Mouse (Mus musculus) E14TG2a.4 (cell line): Measurements from ENCODE around the gene Cxcr6.

Experiments used
- H3K27me3 ChIP-seq: 2 replicates; pipeline ENCODE4 v1.6.1; 2014; ENCODE audit warnings: low read length, control low read depth; ENCODE audit not compliant: insufficient read depth
- H3K36me3 ChIP-seq: 2 replicates; pipeline ENCODE4 v1.6.1; 2014; ENCODE audit warnings: low read length, control low read depth; ENCODE audit not compliant: insufficient read depth
- H3K4me1 ChIP-seq: replicated peaks from 2 replicates; pipeline ENCODE4 v1.6.1; 2014; ENCODE audit warnings: low read depth, low read length, control low read depth
- H3K4me3 ChIP-seq: replicated peaks from 2 replicates; pipeline ENCODE4 v1.5.1; 2014; ENCODE audit warnings: mild to moderate bottlenecking, low read length
- H3K9me3 ChIP-seq: 2 replicates; pipeline ENCODE4 v1.6.1; 2014; ENCODE audit warnings: low read length, control low read depth
- CTCF ChIP-seq: conservative IDR thresholded peaks from 2 replicates; pipeline ENCODE4 v1.5.1; 2014; ENCODE audit warnings: low read length
- NANOG ChIP-seq: IDR thresholded peaks from 2 replicates; pipeline ENCODE4 v1.6.1; 2014; ENCODE audit warnings: borderline replicate concordance, low read length, mixed read lengths
- POU5F1 ChIP-seq: IDR thresholded peaks from 2 replicates; pipeline ENCODE4 v1.6.1; 2014; ENCODE audit warnings: low read length, borderline replicate concordance

Gene Cxcr6

GRCm38 (mm10) chr9:123806267-123806666, at the start of gene Cxcr6:
TSS of gene Cxcr6 (plus strand) at chr9:123806475.
- TF ChIP-seq CTCF (no peak), NANOG (no peak), POU5F1 (no peak)
- Histone ChIP-seq H3K9me3 (no peaks in the 10 kb centered on the region), H3K4me1 (no peaks in the 10 kb centered on the region), H3K4me3 (no peak within 1 kb of the TSS), H3K27me3 (no peaks in the 10 kb centered on the region), H3K36me3 (peaks cover 21% of the 10 kb centered on the region)

GRCm38 (mm10) chr9:123756752-123757151, 49.5 kb upstream of the Cxcr6 start:
- no peak overlapping the region for H3K4me3 ChIP-seq
- no peaks in the 10 kb centered on the region for H3K4me1 ChIP-seq
- H3K27me3 ChIP-seq, result no peaks in the 10 kb centered on the region
- TF ChIP-seq NANOG, result no peak
- TF ChIP-seq CTCF, result no peak
- no peaks in the 10 kb centered on the region for H3K36me3 ChIP-seq
- H3K9me3 ChIP-seq, result no peaks in the 10 kb centered on the region

- no peak overlapping the region for H3K4me3 ChIP-seq
- H3K9me3 ChIP-seq, result no peaks in the 10 kb centered on the region
- no peaks in the 10 kb centered on the region for H3K27me3 ChIP-seq
- H3K36me3 ChIP-seq, result no peaks in the 10 kb centered on the region
- TF ChIP-seq POU5F1 (no peak), CTCF (no peak), NANOG (no peak)
- H3K4me1 ChIP-seq, result no peaks in the 10 kb centered on the region
These were observed 48.9 kb upstream of the Cxcr6 start for GRCm38 (mm10) chr9:123757326-123757725.

- no peak for TF ChIP-seq POU5F1
- TF ChIP-seq NANOG, result no peak
- no peak for TF ChIP-seq CTCF
- Histone ChIP-seq H3K36me3 (no peaks in the 10 kb centered on the region), H3K9me3 (no peaks in the 10 kb centered on the region)
These were observed 48.1 kb upstream of the Cxcr6 start for GRCm38 (mm10) chr9:123758156-123758555.

GRCm38 (mm10) chr9:123758645-123759044, 47.6 kb upstream of the Cxcr6 start:
- no peaks in the 10 kb centered on the region for H3K27me3 ChIP-seq
- H3K4me1 ChIP-seq, result no peaks in the 10 kb centered on the region
- no peak for TF ChIP-seq NANOG
- no peak for TF ChIP-seq POU5F1
- no peak for TF ChIP-seq CTCF
- H3K9me3 ChIP-seq, result no peaks in the 10 kb centered on the region
- H3K36me3 ChIP-seq, result no peaks in the 10 kb centered on the region
- H3K4me3 ChIP-seq, result no peak overlapping the region

More at GRCm38 (mm10) chr9:123758156-123758555, 48.1 kb upstream of the Cxcr6 start:
- H3K4me1 ChIP-seq, result no peaks in the 10 kb centered on the region
- no peaks in the 10 kb centered on the region for H3K27me3 ChIP-seq
- H3K4me3 ChIP-seq, result no peak overlapping the region

- TF ChIP-seq POU5F1, result no peak
- no peak overlapping the region for H3K4me3 ChIP-seq
These were observed 45.5 kb upstream of the Cxcr6 start for GRCm38 (mm10) chr9:123760806-123761205.

GRCm38 (mm10) chr9:123762886-123763285, 43.4 kb upstream of the Cxcr6 start:
- no peaks in the 10 kb centered on the region; the same call in 1 of the 2 replicates for H3K27me3 ChIP-seq
- no peak overlapping the region for H3K4me3 ChIP-seq
- no peaks in the 10 kb centered on the region for H3K4me1 ChIP-seq
- TF ChIP-seq CTCF (no peak), POU5F1 (no peak), NANOG (no peak)
- no peaks in the 10 kb centered on the region for H3K9me3 ChIP-seq
- H3K36me3 ChIP-seq, result no peaks in the 10 kb centered on the region

More at GRCm38 (mm10) chr9:123760806-123761205, 45.5 kb upstream of the Cxcr6 start:
- no peaks in the 10 kb centered on the region for H3K4me1 ChIP-seq
- no peaks in the 10 kb centered on the region for H3K9me3 ChIP-seq
- H3K36me3 ChIP-seq, result no peaks in the 10 kb centered on the region
- no peaks in the 10 kb centered on the region; the same call in 1 of the 2 replicates for H3K27me3 ChIP-seq

- Histone ChIP-seq H3K36me3 (no peaks in the 10 kb centered on the region), H3K27me3 (no peaks in the 10 kb centered on the region; the same call in 1 of the 2 replicates), H3K9me3 (no peaks in the 10 kb centered on the region), H3K4me3 (no peak overlapping the region), H3K4me1 (no peaks in the 10 kb centered on the region)
- TF ChIP-seq NANOG (no peak), CTCF (no peak), POU5F1 (no peak)
These were observed 42.5 kb upstream of the Cxcr6 start for GRCm38 (mm10) chr9:123763771-123764170.

- TF ChIP-seq POU5F1, result no peak
- TF ChIP-seq NANOG, result no peak
- TF ChIP-seq CTCF, result no peak
- no peaks in the 10 kb centered on the region for H3K36me3 ChIP-seq
- no peaks in the 10 kb centered on the region for H3K9me3 ChIP-seq
- H3K4me1 ChIP-seq, result no peaks in the 10 kb centered on the region
- H3K4me3 ChIP-seq, result no peak overlapping the region
- H3K27me3 ChIP-seq, result peaks cover 6% of the 10 kb centered on the region; the same call in 1 of the 2 replicates
These were observed 39.3 kb upstream of the Cxcr6 start for GRCm38 (mm10) chr9:123766996-123767395.
